Mouse (Mus musculus): ENCODE results near the gene Nrcam.
"Not testable (repeated sequence)": the region's sequence is repeated elsewhere in the genome, so short reads cannot be mapped to it uniquely, and the experiment has no call there.

Nrcam gene

GRCm38 (mm10) chr12:44328381-44329315 lies at the start of gene Nrcam:
Gene Nrcam (plus strand): TSS chr12:44328885.
- DNase-seq (ENCODE audit: low spot score in 2 of 2), result peak in 1 of 2 experiments; percentile 21

DNA sequence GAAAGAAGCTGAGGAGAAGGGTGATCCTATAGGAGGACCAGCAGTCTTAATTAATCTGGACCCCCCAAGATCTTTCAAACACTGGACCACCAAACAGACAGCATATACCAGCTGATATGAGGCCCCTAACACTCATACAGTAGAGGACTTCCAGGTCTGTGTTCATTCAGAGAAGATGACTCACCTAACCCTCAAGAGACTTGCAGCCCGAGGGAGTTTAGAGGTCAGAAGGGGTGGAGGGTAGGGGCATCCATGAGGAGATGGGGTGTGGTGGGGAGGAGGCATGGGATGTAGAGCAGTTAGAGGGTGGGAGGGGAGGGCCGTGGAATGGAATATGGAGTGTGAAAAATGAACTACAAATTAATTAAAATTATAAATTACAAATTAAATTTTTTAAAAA lies 48.5 kb upstream of the Nrcam start:
- DNase-seq (ENCODE audit: low spot score in 2 of 2), result not testable (repeated sequence)

DNA sequence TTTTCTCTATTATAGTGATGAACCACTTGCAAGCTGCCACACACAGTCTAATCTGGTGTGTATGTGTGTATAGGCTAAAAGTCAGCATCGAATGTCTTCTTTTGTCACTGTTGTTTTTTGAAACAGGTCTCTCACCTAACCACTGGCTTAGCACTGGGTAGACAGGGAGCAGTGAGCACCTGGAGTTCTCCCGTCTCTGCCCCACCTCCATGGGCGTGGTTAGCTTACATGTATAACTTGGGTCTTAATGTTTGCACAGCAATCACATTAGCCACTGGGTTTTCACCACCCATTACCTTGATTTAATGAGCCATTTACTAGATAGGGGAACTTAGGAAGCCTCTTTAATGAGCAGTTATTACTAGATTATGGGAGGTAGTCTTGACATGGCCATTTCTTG lies 47.2 kb upstream of the Nrcam start:
- DNase-seq (ENCODE audit: low spot score in 2 of 2), result no peak

GRCm38 (mm10) chr12:44283378-44283777 lies 45.3 kb upstream of the Nrcam start:
- no peak for DNase-seq (ENCODE audit: low spot score in 2 of 2)

- DNase-seq (ENCODE audit: low spot score in 2 of 2), result no peak
Measured at GRCm38 (mm10) chr12:44286992-44287391, 41.7 kb upstream of the Nrcam start.

DNA sequence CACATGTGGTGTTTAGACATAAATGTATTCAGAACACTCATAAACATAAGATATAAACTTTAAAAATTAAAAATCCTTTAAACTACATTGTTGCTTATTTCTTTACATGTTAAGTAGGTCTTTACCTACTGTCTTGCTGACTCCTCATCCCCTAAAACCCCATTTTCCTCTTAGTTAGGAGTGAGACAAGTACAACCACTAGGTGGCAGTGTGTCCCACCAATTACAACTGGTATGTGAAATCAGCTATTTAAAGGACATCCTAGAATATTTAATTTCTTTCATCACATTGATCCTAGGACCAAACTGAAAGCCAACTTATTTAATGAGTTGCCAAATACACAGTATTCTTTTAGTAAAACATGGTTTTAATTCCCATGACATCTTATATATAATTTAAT lies 36.4 kb upstream of the Nrcam start:
- DNase-seq (ENCODE audit: low spot score in 2 of 2), result peak; percentile 35 to 77

GRCm38 (mm10) chr12:44300793-44301192 lies 27.9 kb upstream of the Nrcam start:
- no peak for DNase-seq (ENCODE audit: low spot score in 2 of 2)

DNA sequence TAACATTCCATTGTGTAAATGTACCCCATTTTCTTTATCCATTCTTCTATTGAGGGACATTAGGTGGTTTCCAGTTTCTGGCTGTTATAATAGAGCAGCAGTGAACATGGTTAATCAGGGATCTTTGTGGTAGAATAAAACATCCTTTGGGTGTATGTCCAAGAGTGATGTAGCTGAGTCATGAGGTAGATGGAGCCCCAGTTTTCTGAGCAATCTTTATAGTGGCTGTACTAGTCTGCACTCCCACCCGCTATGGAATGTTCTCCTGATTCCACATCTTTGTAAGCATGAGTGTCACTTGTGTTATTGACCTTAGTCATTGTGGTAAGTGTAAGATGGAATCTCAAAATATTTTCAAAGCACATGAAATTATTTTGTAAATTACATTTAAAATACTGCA lies 24.7 kb upstream of the Nrcam start:
- DNase-seq (ENCODE audit: low spot score in 2 of 2), result no peak

- no peak for DNase-seq (ENCODE audit: low spot score in 2 of 2)
Measured at GRCm38 (mm10) chr12:44304869-44305268, 23.8 kb upstream of the Nrcam start.

DNA sequence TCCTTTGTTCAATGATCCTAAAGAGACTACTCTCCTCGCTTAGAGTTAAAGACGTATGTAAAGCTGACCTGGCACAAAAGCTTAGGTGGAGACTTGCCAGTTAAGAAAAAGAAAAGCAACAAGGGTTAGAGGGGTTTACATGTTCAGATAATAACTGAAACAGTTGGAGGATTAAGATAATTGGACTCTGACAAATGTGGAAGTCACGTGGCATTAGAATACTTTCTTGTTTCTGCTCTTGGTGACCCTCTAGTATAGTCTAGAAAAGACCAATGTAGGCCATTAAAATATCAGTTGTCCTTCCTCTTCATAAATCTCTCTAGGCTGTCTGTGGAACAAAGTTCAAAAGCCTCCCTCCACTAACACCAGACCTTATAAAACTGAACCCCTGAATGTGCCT lies 20.5 kb upstream of the Nrcam start:
- DNase-seq (ENCODE audit: low spot score in 2 of 2), result no peak

DNA sequence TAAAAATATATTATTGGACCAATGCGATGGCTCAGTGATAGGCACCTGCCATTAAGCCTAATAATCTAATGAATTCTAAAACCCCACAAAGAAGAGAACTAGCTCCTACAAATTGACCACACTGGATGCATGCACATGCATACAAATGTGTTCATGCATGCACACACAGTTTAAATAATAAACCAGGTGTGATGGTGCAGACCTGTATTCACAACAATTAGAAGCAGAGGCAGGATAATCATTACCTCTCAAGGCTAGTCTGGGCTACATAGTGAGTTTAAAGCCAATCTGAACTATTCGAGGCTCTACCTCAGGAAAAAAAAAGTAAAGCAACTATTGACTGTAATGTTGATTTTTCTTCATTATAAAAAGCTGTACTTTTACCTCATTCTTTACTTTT lies 13.5 kb upstream of the Nrcam start:
- DNase-seq (ENCODE audit: low spot score in 2 of 2), result no peak

DNA sequence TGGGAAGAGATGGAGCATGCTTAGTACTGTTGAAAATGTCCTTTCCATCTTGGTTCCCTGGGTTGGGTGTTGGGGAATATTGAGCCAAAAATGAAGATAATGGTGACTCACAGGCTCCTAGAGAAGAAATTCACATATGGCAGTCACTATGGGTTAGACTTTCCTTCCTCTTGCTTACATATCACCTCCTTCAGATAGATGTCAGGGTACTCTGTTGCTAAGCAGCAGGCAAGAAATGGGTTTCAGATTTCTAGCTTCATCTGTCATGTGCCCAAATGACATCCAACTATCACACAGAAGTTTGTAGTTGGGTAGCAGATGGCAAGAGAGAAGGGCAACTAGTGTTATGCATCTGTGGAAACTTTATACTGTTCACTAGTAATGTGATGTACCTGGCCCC lies 3.6 kb upstream of the Nrcam start:
- no peak for DNase-seq (ENCODE audit: low spot score in 2 of 2)

DNA sequence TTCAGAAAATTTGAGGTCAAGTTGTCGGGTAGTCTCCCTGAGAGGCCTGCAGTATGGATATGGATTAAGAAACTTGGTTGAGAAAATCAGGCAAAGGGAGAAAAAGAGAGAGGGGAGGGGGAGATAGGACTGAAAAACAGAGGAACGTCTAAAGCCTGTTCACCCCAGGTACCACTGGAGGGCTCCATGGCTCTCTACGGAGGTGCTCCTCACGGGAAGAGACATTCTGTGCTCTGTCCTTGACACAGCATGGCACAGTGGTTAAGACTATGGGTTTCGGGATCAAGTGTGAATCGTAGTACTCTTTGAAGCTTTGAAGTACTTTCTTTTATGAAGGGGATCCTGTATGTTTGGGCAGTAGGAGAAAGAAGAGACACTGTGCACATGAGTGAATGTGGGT lies 1.2 kb upstream of the Nrcam start:
- DNase-seq (ENCODE audit: low spot score in 2 of 2), result no peak

- DNase-seq (ENCODE audit: low spot score in 2 of 2), result peak in 1 of 2 experiments; percentile 15
Measured at GRCm38 (mm10) chr12:44329316-44330215, 881 bp downstream of the Nrcam start.

GRCm38 (mm10) chr12:44330216-44330719 lies 1.6 kb downstream of the Nrcam start:
- DNase-seq (ENCODE audit: low spot score in 2 of 2), result no peak

DNA sequence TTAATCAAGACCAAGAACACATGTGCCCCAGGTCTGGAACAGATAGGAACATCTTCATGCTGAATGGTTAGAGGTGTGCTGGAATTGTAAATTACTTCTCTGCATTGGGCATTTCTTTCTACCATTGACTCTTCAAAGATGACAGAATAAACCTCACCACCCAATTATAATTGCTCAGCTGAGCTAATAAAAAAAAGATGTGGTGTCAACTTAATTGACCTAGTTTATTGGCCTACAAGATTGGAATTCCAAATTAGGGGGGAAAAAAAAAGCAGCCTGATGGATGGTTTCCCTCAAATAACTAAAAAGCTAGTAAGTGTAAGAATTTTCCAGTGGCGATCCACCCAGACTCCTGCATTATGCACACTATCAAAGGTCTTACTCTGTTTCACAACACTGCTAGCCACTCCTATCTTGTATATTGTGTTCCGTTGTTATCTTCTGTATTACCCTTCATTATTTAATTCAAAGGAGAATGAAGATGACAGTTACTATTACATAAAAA lies 8.5 kb downstream of the Nrcam start:
- no peak for DNase-seq (ENCODE audit: low spot score in 2 of 2)

GRCm38 (mm10) chr12:44338195-44338622 lies 9.5 kb downstream of the Nrcam start:
- no peak for DNase-seq (ENCODE audit: low spot score in 2 of 2)

DNA sequence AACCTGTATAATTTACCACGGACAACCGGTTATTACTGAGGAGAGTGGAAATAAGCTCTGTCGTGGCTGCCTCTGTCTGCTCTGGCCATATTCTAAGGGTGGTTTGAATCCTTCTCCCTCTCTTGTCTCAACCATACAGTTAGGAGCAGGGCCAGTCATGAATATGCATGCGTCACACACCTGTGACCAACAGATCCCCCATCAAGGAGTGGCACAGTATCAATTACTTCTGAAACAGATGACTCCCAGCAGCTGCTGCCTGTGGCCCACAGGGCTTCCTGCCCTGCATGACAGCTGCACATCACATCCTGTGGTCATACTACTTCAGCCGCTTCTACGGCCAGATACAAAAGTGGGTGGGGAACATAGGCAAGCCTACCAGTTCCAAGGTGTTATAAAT lies 15.4 kb downstream of the Nrcam start:
- no peak for DNase-seq (ENCODE audit: low spot score in 2 of 2)

DNA sequence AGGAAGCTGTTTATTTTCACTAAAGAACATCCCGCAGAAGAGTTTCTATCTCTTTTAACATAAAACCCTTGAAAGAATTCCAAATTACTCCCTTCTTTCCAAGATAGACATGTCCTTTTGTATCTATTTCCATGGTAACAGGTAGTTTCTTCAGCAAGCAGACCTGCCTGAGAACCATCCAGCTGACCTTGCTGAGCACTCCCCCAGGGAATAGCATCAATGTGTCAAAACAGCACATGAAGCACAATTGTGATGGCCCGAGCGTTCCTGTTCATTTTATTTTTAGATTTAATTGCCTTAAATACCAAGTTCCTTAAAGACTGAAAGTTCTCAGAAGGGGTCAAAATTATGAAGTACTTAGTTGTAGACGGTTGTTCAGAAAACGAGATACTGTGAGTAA lies 16.6 kb downstream of the Nrcam start:
- no peak for DNase-seq (ENCODE audit: low spot score in 2 of 2)

DNA sequence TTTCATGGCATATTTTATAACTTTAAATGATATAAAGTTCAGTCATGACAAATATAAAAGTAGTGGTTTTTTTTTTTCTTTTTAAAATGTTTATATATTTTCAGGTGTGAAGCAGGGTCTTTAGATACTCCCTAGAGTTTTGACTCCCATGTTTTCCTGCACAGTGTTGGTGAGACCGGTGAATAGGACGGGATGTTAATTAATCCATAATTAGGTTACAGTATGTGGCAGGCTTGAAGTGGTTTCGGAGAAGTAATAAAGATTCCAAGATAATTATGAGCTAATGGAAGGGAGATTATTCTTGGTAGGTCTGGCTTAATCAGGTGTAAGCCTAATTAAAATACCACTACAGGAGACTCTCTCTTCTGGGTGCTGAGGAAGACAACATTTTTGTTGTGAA lies 17.5 kb downstream of the Nrcam start:
- no peak for DNase-seq (ENCODE audit: low spot score in 2 of 2)

- no peak for DNase-seq (ENCODE audit: low spot score in 2 of 2)
Measured at GRCm38 (mm10) chr12:44355116-44355515, 26.4 kb downstream of the Nrcam start.

- no peak for DNase-seq (ENCODE audit: low spot score in 2 of 2)
Measured at GRCm38 (mm10) chr12:44357460-44357859, 28.8 kb downstream of the Nrcam start.

Data from spleen, postnatal 10 days (tissue).